Mouse (Mus musculus) olfactory bulb, adult 2 months (tissue): Measurements from ENCODE around the gene Mtus2. TPM values are rescaled to one million over a fixed set of nuclear protein-coding genes. Genes with fewer than 3 reads are reported as not detected.
A peak's percentile ranks its signal among the peaks of the same experiment; 100 is the strongest.

Source experiments
- H3K27ac ChIP-seq: fragments of 200-500 bp; 2 replicates; pipeline ENCODE4 v1.5.1; 2012; ENCODE audit warnings: low read depth, low read length; ENCODE audit not compliant: insufficient read depth
- H3K4me1 ChIP-seq: fragments of 200-500 bp; 2 replicates; pipeline ENCODE4 v1.6.1; 2012; ENCODE audit warnings: low read length; ENCODE audit not compliant: control insufficient read depth, insufficient read depth
- H3K4me3 ChIP-seq: fragments of 200-500 bp; 2 replicates; pipeline ENCODE4 v1.5.1; 2012; ENCODE audit warnings: mild to moderate bottlenecking, low read depth, low read length, moderate library complexity; ENCODE audit not compliant: insufficient read depth
- CTCF ChIP-seq: fragments of 200-500 bp; IDR thresholded peaks from 2 replicates; pipeline ENCODE4 v1.5.1; 2012; ENCODE audit warnings: low read depth, mild to moderate bottlenecking, low read length, moderate library complexity; ENCODE audit not compliant: insufficient read depth
- POLR2A ChIP-seq: fragments of 200-500 bp; IDR thresholded peaks from 2 replicates; pipeline ENCODE4 v1.6.1; 2012; ENCODE audit warnings: mild to moderate bottlenecking, low read depth, low read length, moderate library complexity; ENCODE audit not compliant: insufficient read depth
- WGBS: fragments of 180-500 bp; shearing (Covaris S2); methylation state at CpG from one replicate; pipeline ENCODE4 v1.1.7; 2018; 5-methylcytosine and 5-hydroxymethylcytosine counted together
- polyA plus RNA-seq: library from polyadenylated mRNA; stranded (reverse); fragments of >200 nt; gene quantifications from 2 replicates; pipeline ENCODE4 v1.2.4, GENCODE M21; 2012; ENCODE audit warnings: low replicate concordance; ENCODE audit not compliant: missing spikeins, insufficient read depth, insufficient read length

Gene Mtus2
- polyA plus RNA-seq, 1 experiment = not detected

DNA sequence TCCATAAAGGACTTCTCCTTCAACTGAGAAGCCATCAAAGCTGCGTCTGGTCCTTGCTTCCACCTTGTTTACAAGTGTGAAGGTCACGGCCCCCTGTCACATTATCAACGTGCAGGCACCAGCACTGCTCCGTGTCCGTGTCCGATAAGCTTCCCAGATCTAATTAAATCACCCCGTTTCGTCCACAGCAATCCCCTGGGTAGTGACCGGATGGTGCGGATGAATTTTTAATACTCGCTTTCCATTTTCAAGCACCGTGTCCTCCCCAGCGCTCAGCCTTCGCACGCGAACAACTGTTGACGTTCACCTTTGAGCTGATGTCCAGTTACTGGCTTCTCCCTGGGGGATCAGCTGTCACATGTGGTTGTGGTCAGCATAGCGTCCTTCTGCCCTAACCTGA lies 276.6 kb downstream of the Mtus2 start:
- no peak for TF ChIP-seq POLR2A
- no peak for TF ChIP-seq CTCF
- Histone ChIP-seq H3K4me1 (peaks cover 5% of the 10 kb centered on the region; the same call in 1 of the 2 replicates), H3K27ac (no peak overlapping the region), H3K4me3 (no peak overlapping the region)
- 91% methylated on average over 18 of the region's 18 CpGs for WGBS

DNA sequence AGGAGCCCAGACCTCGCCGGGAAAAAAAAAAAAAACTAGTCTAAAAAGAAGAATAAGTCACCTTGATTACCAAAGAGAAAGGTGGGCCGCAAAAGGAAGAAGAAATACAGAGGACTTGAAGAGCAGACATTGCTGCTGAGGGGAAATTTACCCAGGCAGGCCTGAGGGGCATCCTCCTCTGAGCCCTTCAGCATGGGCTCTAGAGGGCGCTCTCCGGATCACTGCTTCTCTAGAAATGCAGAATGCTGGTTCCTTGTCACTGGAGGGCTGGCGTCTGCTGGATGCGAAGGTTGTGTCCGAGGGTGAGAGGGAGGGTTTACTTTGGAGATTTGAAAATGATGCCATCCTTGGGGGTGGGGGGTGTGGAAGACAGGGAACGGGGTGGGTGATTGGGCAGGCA lies 279.5 kb downstream of the Mtus2 start:
- Histone ChIP-seq H3K4me1 (peaks cover 5% of the 10 kb centered on the region; the same call in 1 of the 2 replicates), H3K4me3 (no peak overlapping the region), H3K27ac (no peak overlapping the region)
- 62% methylated on average over 9 of the region's 9 CpGs for WGBS
- TF ChIP-seq POLR2A (no peak), CTCF (peak; percentile 31; the same call in 1 of the 2 replicates)

DNA sequence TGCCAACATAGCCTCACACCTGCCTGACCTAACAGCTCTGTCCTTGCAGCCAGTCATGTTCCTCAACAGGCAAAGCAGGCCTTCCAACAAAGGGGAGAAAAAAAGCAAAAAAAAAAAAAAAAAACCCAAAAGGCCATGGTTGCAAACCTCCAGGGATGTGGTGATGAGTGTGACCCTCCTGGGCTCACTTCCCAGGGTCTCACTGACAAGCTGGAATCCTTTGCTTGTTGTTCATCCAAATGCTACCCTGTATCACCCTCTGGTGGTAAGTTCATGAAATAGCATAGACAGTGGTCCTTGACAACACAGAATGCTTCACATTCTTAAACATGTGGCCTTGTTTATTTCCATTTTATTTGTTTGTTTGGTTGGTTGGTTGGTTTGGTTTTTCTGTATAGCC lies 281.9 kb downstream of the Mtus2 start:
- H3K4me3 ChIP-seq = no peak overlapping the region
- no peaks in the 10 kb centered on the region for H3K4me1 ChIP-seq
- no peak overlapping the region for H3K27ac ChIP-seq
- no peak for TF ChIP-seq POLR2A
- no peak for TF ChIP-seq CTCF

DNA sequence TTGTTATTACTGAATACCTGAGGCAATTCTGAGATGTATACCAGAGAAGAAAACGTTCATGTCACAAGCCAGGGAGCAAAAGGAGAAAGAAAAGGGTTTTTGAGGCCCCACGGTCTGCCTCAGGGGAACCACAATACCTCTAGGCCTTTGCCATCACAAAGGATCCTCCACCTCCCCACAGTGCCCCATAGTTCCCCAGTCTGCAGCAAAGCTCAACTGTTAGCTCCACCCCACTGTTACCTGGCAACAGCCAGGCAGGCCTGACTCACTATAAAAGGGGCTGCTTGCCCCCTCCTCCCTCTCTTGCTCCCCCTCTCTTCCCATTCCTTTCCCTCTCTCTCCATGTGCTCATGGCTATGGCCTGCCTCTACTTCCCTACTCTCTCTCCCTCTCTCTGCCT lies 282.6 kb downstream of the Mtus2 start:
- WGBS = 24% methylated on average over 2 of the region's 2 CpGs
- TF ChIP-seq CTCF = no peak
- no peak for TF ChIP-seq POLR2A
- H3K4me1 ChIP-seq = no peaks in the 10 kb centered on the region
- no peak overlapping the region for H3K4me3 ChIP-seq
- H3K27ac ChIP-seq = no peak overlapping the region

DNA sequence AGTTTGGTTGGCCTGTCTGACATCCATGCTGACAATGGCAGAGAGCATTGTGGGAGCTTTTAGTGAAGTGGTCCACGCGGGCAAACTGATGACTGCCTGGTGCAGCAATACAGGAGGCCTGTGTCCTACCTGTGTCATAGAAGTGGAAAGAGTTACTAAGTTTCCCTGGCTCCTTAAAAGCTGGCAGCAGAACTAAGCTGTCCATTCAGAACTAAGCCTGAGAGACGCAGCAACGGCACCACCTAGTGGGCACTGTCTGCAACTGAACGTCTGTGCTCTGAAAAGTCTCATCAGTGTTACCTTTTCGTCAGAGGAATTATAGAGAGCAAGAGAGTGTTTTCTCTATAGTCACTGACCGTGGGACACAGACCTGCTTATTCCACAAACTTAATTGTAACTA lies 284.8 kb downstream of the Mtus2 start:
- H3K27ac ChIP-seq = no peak overlapping the region
- H3K4me1 ChIP-seq = no peaks in the 10 kb centered on the region
- TF ChIP-seq POLR2A (no peak), CTCF (no peak)
- no peak overlapping the region for H3K4me3 ChIP-seq
- WGBS = 8% methylated on average over 7 of the region's 7 CpGs

DNA sequence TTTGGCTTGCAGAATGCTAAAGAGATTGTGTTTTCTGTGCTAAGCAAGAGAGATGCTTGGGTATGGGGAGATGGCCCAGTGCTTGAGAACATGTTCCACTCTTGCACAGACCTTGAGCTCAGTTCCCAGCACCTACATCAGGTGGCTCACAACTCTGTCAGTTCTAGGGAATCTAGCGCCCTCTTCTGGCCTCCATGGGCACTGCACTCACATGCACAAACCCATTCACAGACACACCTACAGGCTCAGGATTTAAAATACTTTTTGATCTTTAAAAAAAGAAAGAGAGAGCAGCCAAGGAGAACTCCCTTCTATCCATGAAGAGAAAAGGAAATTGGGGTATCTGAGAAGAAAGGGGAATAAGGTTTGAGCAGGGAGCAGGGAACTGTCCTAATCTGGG lies 287.4 kb downstream of the Mtus2 start:
- whole genome bisulfite sequencing = 52% methylated on average over 1 of the region's 1 CpGs
- Histone ChIP-seq H3K4me1 (no peaks in the 10 kb centered on the region), H3K4me3 (no peak overlapping the region), H3K27ac (no peak overlapping the region)
- TF ChIP-seq CTCF (no peak), POLR2A (no peak)

DNA sequence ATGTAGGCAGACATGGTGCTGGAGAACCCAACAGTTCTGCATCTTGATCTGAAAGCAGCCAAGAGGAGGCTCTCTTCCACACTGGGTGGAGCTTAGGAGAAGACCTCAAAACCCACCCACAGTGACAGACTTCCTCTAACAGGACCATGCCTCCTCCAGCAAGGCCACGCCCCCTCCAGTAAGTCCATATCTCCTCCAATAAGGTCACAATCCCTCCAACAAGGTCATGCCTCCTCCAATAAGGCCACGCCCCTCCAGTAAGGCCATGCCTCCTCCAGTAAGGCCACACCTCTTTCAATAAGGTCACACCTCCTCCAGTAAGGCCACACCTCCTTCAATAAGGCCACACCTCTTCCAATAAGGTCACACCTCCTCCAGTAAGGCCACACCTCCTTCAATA lies 288.3 kb downstream of the Mtus2 start:
- 77% methylated on average over 2 of the region's 2 CpGs for WGBS
- Histone ChIP-seq H3K27ac (no peak overlapping the region), H3K4me3 (no peak overlapping the region), H3K4me1 (no peaks in the 10 kb centered on the region)
- TF ChIP-seq CTCF (no peak), POLR2A (no peak)

DNA sequence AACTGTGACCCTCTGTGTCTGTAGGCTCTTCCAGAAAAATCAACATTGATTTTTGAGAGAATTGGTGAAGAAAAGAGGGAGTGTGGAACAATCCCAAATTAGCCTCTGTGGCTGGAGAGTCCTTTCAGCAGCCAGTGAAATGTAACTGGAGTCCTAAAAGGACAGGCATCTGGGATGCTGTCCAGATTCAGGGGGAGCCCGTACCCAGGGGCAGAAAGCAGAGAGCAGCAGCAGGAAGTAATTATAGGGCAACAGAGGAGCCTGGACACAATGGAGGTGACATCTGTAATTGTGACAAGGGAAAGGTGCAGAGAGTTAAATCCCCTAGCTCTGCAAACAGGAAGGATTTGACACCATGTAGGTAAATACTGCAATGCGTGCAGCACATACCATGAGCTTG lies 291.1 kb downstream of the Mtus2 start:
- no peak for TF ChIP-seq POLR2A
- TF ChIP-seq CTCF = no peak
- WGBS = 66% methylated on average over 2 of the region's 2 CpGs
- H3K27ac ChIP-seq = no peak overlapping the region

DNA sequence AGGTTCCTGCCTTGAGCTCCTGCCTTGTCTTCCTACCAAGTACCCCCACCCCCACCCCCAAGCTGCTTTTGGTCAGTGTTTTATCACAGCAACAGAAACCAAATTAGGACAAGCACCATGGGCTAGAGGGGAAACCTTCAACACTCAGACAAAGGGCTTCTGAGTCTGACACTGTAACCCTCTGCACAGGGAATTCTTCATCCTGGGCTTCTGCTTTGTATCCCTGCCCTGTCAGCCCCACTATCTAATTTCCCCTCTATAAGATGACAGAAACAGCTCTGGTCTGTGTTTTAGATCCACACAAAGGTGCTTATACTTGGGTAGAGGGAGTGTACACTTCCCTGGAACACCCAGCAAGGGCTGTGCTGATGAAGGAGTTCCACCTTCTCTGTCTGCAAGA lies 294.7 kb downstream of the Mtus2 start:
- H3K4me3 ChIP-seq = no peak overlapping the region
- TF ChIP-seq POLR2A = no peak
- no peak for TF ChIP-seq CTCF
- H3K4me1 ChIP-seq = peaks cover 7% of the 10 kb centered on the region
- H3K27ac ChIP-seq = peak overlapping the region; percentile 72

More for the DNA sequence above, 291.1 kb downstream of the Mtus2 start:
- H3K4me1 ChIP-seq = peaks cover 5% of the 10 kb centered on the region
- no peak overlapping the region for H3K4me3 ChIP-seq

DNA sequence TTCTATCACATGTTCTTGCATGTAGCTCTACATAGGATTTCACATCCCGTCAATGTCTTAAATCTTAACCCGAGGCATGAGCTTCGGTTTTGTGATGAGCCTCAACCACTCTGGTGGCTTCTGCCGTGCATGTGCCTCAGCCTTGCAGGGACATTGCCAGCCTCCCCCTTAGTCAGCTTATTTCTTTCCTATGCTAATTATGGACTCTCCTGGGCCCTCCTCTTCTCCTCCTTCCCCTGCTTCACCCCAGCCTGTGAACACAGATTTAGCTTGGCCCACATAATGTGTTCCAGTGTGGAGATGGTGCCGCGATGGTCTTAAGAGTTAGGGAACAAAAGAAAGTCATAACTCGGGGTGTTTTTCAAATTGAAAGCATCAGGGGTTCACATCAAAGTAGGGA lies 304.9 kb downstream of the Mtus2 start:
- TF ChIP-seq CTCF (no peak), POLR2A (no peak)
- Histone ChIP-seq H3K4me1 (peaks cover 15% of the 10 kb centered on the region), H3K27ac (no peak overlapping the region), H3K4me3 (no peak overlapping the region)
- 71% methylated on average over 7 of the region's 7 CpGs for WGBS
